Mouse (Mus musculus) myocyte (in vitro differentiated cells): ENCODE results near the gene Psenen. TPM values are rescaled to one million over a fixed set of nuclear protein-coding genes. Genes with fewer than 3 reads are reported as not detected.

Experiments used
- H3K27me3 ChIP-seq: one replicate; pipeline ENCODE4 v1.6.1; 2011; ENCODE audit not compliant: control insufficient read depth, insufficient read depth, insufficient read length
- H3K36me3 ChIP-seq: one replicate; pipeline ENCODE4 v1.6.1; 2011; ENCODE audit not compliant: control insufficient read depth, insufficient read depth
- H3K4me2 ChIP-seq: one replicate; pipeline ENCODE4 v1.6.1; 2011; ENCODE audit warnings: low read depth, control low read depth
- H3K4me3 ChIP-seq: one replicate; pipeline ENCODE4 v1.5.1; 2011; ENCODE audit warnings: mild to moderate bottlenecking, control low read depth, moderate library complexity
- H3K79me2 ChIP-seq: one replicate; pipeline ENCODE4 v1.6.1; 2011; ENCODE audit not compliant: control insufficient read depth, insufficient read depth
- H3ac ChIP-seq: one replicate; pipeline ENCODE4 v1.6.1; 2011; ENCODE audit not compliant: control insufficient read depth, insufficient read length
- CEBPB ChIP-seq: IDR thresholded peaks from 2 replicates; pipeline ENCODE4 v1.6.1; 2011; ENCODE audit warnings: mild to moderate bottlenecking, moderate library complexity; ENCODE audit not compliant: poor library complexity, insufficient read depth, severe bottlenecking
- E2F4 ChIP-seq: IDR thresholded peaks from one replicate; pipeline ENCODE4 v1.6.1; 2011; ENCODE audit warnings: mild to moderate bottlenecking, control low read depth, moderate library complexity; ENCODE audit not compliant: insufficient read depth
- MAX ChIP-seq: IDR thresholded peaks from one replicate; pipeline ENCODE4 v1.6.1; 2011; ENCODE audit warnings: low read depth, mild to moderate bottlenecking, control low read depth
- MYOD1 ChIP-seq, 3 experiments: IDR thresholded peaks; one replicate each; pipeline ENCODE4 v1.6.1; 2011; ENCODE audit warnings: control low read depth in 2 of 3, low read depth in 2 of 3, mild to moderate bottlenecking in 2 of 3, moderate library complexity in 1 of 3; ENCODE audit not compliant: insufficient read length in 2 of 3, control insufficient read depth in 1 of 3
- MYOG ChIP-seq, 3 experiments: IDR thresholded peaks; one replicate each; pipeline ENCODE4 v1.6.1; 2011; ENCODE audit warnings: control low read depth in 2 of 3, low read depth in 2 of 3, mild to moderate bottlenecking in 2 of 3; ENCODE audit not compliant: insufficient read length in 2 of 3, control insufficient read depth in 1 of 3, insufficient read depth in 1 of 3
- POLR2A ChIP-seq: IDR thresholded peaks from one replicate; pipeline ENCODE4 v1.6.1; 2011; ENCODE audit warnings: low read depth, mild to moderate bottlenecking, control low read depth, moderate library complexity; ENCODE audit not compliant: insufficient read length
- POLR2AphosphoS2 ChIP-seq: IDR thresholded peaks from one replicate; pipeline ENCODE4 v1.6.1; 2011; ENCODE audit warnings: low read depth, control low read depth; ENCODE audit not compliant: insufficient read length
- REST ChIP-seq: IDR thresholded peaks from one replicate; pipeline ENCODE4 v1.6.1; 2011; ENCODE audit warnings: mild to moderate bottlenecking, control low read depth, moderate library complexity; ENCODE audit not compliant: insufficient read depth, insufficient read length
- SRF ChIP-seq: IDR thresholded peaks from one replicate; pipeline ENCODE4 v1.6.1; 2011; ENCODE audit warnings: low read depth; ENCODE audit not compliant: control insufficient read depth, insufficient read length
- TCF12 ChIP-seq: IDR thresholded peaks from one replicate; pipeline ENCODE4 v1.6.1; 2011; ENCODE audit warnings: mild to moderate bottlenecking, control low read depth; ENCODE audit not compliant: poor library complexity, insufficient read depth, severe bottlenecking
- TCF3 ChIP-seq: IDR thresholded peaks from one replicate; pipeline ENCODE4 v1.6.1; 2011; ENCODE audit warnings: low read depth, control low read depth; ENCODE audit not compliant: insufficient read length
- USF1 ChIP-seq: IDR thresholded peaks from one replicate; pipeline ENCODE4 v1.6.1; 2011; ENCODE audit warnings: low read depth, mild to moderate bottlenecking, control low read depth, moderate library complexity
- polyA plus RNA-seq: library from polyadenylated mRNA; unstranded; fragments of >200 nt; fragmentation: generic; extraction: Trizol; gene quantifications from one replicate; pipeline ENCODE4 v1.2.1, GENCODE M21; 2012; ENCODE audit warnings: missing spikeins

The Psenen gene
- polyA plus RNA-seq, 1 experiment, result 169 TPM

DNA sequence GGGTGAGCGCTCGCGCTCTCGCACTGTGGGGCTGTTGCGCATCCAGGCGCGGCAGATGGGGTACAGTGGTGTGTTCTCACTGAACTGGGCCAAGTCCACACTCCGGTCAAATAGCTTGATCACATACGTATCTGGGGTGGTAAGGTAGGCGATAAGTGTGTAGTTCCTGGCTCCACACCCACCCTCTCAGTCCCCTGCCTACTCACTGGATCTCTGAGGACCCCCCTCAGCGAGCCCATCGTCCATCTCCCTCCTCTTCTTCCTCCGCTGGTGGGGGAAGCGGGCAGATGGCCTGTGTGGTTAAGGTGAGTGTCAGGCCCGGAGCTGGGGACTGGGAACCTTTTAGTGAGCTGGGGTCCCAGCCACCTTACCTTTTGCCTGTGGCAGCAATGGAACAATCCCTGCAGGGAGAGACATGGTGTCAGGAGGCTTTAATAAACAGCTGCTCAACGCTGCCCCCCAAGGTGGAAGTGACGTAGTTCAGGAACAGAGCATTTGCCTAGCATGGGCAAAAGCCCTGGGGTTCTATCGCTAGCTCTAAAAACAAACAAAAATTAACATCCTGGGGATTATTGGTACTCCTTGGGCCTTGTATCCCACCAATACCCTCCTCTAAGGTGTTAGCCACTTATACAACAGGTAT is 6.4 kb downstream of the Psenen start:
- H3K79me2 ChIP-seq, result peaks cover 13% of the 10 kb centered on the region
- no peak overlapping the region for H3ac ChIP-seq
- no peak overlapping the region for H3K4me2 ChIP-seq
- no peaks in the 10 kb centered on the region for H3K27me3 ChIP-seq
- peaks cover 8% of the 10 kb centered on the region for H3K36me3 ChIP-seq
- TF ChIP-seq MYOG (IDR thresholded peaks at IDR 0.05; ENCODE audit: control insufficient read depth in 1 of 3, insufficient read depth in 1 of 3, insufficient read length in 2 of 3, low read depth in 2 of 3) (no peak), POLR2AphosphoS2 (peak; percentile 7)
- no peak overlapping the region for H3K4me3 ChIP-seq

DNA sequence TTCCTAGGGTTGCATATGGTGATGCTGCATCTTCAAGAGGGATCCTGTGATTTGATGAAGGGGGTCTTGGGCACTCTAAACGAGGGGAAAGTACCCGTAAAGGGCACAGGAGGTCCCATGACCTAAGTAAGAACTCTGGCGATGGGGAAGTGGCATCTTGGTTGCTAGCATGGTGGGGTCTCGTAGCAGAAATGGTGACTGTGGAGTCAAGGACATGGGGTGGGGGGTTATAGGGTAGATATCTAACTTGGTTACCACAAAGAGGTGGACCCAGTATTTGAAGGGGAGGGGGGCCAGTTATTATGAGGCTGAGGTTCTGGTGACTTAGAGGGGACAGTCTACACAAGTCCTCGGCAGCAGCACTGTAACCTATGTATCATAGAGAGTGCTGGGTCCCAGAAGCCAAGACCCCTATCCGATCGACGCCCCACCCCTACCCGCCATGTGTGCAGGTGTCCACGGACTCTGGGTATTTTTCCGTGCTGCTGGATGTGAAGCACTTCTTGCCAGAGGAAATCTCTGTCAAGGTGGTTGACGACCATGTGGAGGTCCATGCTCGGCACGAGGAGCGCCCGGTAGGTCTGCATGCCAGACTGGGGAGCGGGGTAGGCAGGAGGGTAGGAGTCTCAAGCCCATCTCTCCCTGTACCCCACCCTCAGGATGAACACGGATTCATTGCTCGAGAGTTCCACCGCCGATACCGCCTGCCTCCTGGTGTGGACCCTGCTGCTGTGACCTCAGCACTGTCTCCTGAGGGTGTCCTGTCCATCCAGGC is 9.4 kb downstream of the Psenen start:
- H3K4me2 ChIP-seq, result peak overlapping the region; percentile 75
- H3K27me3 ChIP-seq, result no peaks in the 10 kb centered on the region
- peak overlapping the region; percentile 68 for H3K4me3 ChIP-seq
- peaks cover 5% of the 10 kb centered on the region for H3K79me2 ChIP-seq
- peak overlapping the region; percentile 8 for H3ac ChIP-seq
- no peak for TF ChIP-seq MAX
- no peak for TF ChIP-seq REST
- no peak for TF ChIP-seq POLR2A
- TF ChIP-seq POLR2AphosphoS2, result peak; percentile 57
- no peak for TF ChIP-seq TCF3
- TF ChIP-seq TCF12, result no peak
- TF ChIP-seq CEBPB, result no peak
- no peak for TF ChIP-seq SRF
- H3K36me3 ChIP-seq, result peaks cover 8% of the 10 kb centered on the region

DNA sequence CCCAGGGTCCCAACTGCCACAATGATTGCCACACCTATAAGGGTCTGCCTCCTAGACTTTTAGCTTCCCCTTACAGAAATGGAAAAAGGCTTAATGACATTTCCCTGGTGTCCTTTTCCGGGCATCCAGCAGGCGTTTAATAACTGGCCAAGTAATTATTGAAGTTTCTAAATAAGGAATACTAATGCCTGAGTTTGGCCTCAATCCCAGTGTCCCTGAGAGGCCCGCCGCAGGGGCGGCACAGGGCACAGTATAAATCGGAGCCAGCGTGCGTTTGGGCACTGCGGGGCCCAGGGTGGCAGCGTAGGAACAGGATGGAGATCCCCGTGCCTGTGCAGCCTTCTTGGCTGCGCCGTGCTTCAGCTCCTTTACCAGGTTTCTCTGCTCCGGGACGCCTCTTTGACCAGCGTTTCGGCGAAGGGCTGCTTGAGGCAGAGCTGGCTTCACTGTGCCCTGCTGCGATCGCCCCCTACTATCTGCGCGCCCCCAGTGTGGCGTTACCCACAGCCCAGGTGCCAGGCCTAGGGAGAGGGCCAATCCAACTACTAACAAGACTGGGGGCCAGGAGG is 10.3 kb downstream of the Psenen start:
- H3K4me2 ChIP-seq, result peak overlapping the region; percentile 75
- peaks cover 16% of the 10 kb centered on the region for H3K36me3 ChIP-seq
- no peaks in the 10 kb centered on the region for H3K79me2 ChIP-seq
- H3K4me3 ChIP-seq, result peak overlapping the region; percentile 68
- TF ChIP-seq REST (no peak), POLR2AphosphoS2 (peak; percentile 93), POLR2A (peak; percentile 82)
- H3ac ChIP-seq, result peak overlapping the region; percentile 8
- H3K27me3 ChIP-seq, result no peaks in the 10 kb centered on the region

DNA sequence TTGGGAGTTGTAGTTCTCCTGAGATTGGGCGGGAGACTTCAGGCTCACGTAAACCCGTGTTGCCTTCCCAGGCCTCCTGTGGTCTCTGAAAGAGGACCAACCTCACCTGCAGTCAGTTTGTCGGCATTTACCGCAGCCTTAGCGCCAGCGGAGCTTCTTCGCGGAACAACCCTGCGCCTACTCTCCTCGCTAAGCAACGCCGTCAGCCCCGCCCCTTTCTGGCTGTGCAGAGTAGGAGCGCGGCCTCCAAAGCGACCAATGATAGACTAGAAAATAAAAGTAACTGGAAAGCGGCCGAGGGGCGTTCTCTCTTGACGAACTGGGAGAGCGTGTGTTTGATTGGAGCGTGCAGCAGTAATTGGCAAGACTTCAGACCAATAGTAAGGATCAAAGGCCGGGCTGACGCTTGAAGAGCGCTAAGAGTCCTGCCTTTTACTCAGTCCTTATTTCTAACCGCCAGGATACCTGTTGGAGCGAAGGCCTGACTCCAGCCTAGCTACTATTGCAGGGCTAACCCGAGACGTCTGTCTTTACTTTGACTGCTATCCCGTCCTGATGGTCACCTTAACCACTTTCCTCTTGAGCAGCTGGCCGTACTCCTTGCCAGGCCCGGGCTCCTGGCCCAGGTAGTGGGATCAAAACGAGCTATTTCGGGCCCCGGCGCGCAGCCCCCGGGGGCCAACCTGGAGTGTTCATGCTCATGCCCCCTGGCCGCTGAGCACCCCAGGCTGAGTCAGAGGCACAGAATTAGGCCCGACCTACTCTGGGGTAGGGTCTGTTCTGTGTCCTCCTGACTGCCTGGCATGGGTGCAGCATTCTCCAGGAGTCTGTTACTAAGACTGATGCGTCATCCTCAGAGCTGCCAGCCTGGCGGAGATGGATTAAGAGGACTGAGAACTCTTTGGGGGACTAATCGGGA is 11.1 kb downstream of the Psenen start, which contains the start of the genes Hspb6 and Proser3:
TSS of gene Hspb6 (plus strand) at position 77 of the 919 bp plus-strand sequence.
TSS of gene Proser3 (minus strand) at position 198 of the 919 bp plus-strand sequence.
- peak within 1 kb of the TSS; percentile 68 for H3K4me3 ChIP-seq
- peaks cover 16% of the 10 kb centered on the region for H3K36me3 ChIP-seq
- no peaks in the 10 kb centered on the region for H3K79me2 ChIP-seq
- H3K27me3 ChIP-seq, result no peaks in the 10 kb centered on the region
- peak within 1 kb of the TSS; percentile 75 for H3K4me2 ChIP-seq
- TF ChIP-seq POLR2AphosphoS2 (peak; percentile 71), POLR2A (peak; percentile 71), MYOG (IDR thresholded peaks at IDR 0.05; ENCODE audit: control insufficient read depth in 1 of 3, insufficient read depth in 1 of 3, insufficient read length in 2 of 3, low read depth in 2 of 3) (no peak), CEBPB (0 out of 2 replicates have a peak, but pooled peaks have one; percentile 1), TCF12 (no peak), USF1 (no peak), E2F4 (peak; percentile 58), MYOD1 (IDR thresholded peaks at IDR 0.05; ENCODE audit: control insufficient read depth in 1 of 3, insufficient read length in 2 of 3, low read depth in 2 of 3) (no peak), SRF (no peak), REST (no peak), MAX (no peak), TCF3 (no peak)
- H3ac ChIP-seq, result peak within 1 kb of the TSS; percentile 8
